Mouse (Mus musculus) limb, embryonic 10.5 days (tissue): ENCODE data around the gene Rem2. TPM values are rescaled to one million over a fixed set of nuclear protein-coding genes. Genes with fewer than 3 reads are reported as not detected.

ENCODE experiments used
- DNase-seq: peaks from one replicate; pipeline ENCODE4 v3.0.0-alpha.2; 2017; ENCODE audit warnings: low spot score
- H3K27ac ChIP-seq: fragments of 300-500 bp; sonication (generic); 2 replicates; pipeline ENCODE4 v1.5.1; 2016; ENCODE audit warnings: mild to moderate bottlenecking
- H3K27me3 ChIP-seq: fragments of 300-500 bp; sonication (generic); 2 replicates; pipeline ENCODE4 v1.6.1; 2016; ENCODE audit warnings: low read depth, mild to moderate bottlenecking; ENCODE audit not compliant: poor library complexity, severe bottlenecking
- H3K36me3 ChIP-seq: fragments of 300-500 bp; sonication (generic); 2 replicates; pipeline ENCODE4 v1.6.1; 2016; ENCODE audit warnings: mild to moderate bottlenecking, moderate library complexity
- H3K4me1 ChIP-seq: fragments of 300-500 bp; sonication (generic); 2 replicates; pipeline ENCODE4 v1.6.1; 2016
- H3K4me3 ChIP-seq: fragments of 300-500 bp; sonication (generic); 2 replicates; pipeline ENCODE4 v1.5.1; 2016; ENCODE audit warnings: mild to moderate bottlenecking, moderate library complexity
- H3K9me3 ChIP-seq: fragments of 300-500 bp; sonication (generic); replicated peaks from 2 replicates; pipeline ENCODE4 v1.6.1; 2016; ENCODE audit warnings: mild to moderate bottlenecking
- WGBS: fragments of 180-500 bp; shearing (Covaris S2); methylation state at CpG from one replicate; pipeline ENCODE4 v1.1.7; 2016; 5-methylcytosine and 5-hydroxymethylcytosine counted together
- polyA plus RNA-seq: library from polyadenylated mRNA; unstranded; fragments of >200 nt; fragmentation: Nextera tagmentation; extraction: Ambion mirVana; gene quantifications from 2 replicates; pipeline ENCODE4 v1.2.1, GENCODE M21; 2016

The Rem2 gene
- polyA plus RNA-seq, 1 experiment from 2014 or later, result 5.3 TPM

GRCm38 (mm10) chr14:54485899-54486298 lies 10.0 kb downstream of the Rem2 start:
- 94% methylated on average over 7 of the region's 7 CpGs for WGBS
- Histone ChIP-seq H3K36me3 (no peaks in the 10 kb centered on the region), H3K4me3 (no peak overlapping the region), H3K4me1 (no peaks in the 10 kb centered on the region), H3K9me3 (no peaks in the 10 kb centered on the region), H3K27ac (no peak overlapping the region), H3K27me3 (peaks cover 4% of the 10 kb centered on the region; the same call in 1 of the 2 replicates)
- no peak for DNase-seq

GRCm38 (mm10) chr14:54487732-54488131 lies 11.8 kb downstream of the Rem2 start:
- no peak overlapping the region for H3K4me3 ChIP-seq
- no peak for DNase-seq
- H3K27ac ChIP-seq, result no peak overlapping the region
- H3K27me3 ChIP-seq, result no peaks in the 10 kb centered on the region
- WGBS, result 76% methylated on average over 2 of the region's 2 CpGs
- no peaks in the 10 kb centered on the region for H3K9me3 ChIP-seq
- no peaks in the 10 kb centered on the region for H3K36me3 ChIP-seq
- H3K4me1 ChIP-seq, result no peaks in the 10 kb centered on the region

DNA sequence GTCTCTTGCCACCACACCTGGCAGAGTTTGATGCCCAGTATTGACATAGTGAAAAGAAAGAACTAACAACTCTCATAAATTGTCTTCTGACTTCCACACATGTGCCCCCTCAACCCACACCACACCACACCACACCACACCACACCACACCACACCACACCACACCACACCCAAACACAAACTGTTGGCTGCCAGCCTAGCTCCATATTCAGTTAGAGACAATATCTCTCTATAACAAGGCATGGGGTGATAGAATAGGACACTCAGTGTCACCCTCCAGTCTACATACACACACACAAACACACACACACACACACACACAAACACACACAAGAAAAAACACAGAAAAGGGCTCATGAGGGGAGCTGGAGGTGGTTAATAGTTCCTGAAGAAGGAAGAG lies 12.4 kb downstream of the Rem2 start:
- H3K27ac ChIP-seq, result no peak overlapping the region
- H3K36me3 ChIP-seq, result no peaks in the 10 kb centered on the region
- DNase-seq, result no peak
- no peaks in the 10 kb centered on the region for H3K9me3 ChIP-seq
- no peak overlapping the region for H3K4me3 ChIP-seq
- no peaks in the 10 kb centered on the region for H3K27me3 ChIP-seq
- no peaks in the 10 kb centered on the region for H3K4me1 ChIP-seq

DNA sequence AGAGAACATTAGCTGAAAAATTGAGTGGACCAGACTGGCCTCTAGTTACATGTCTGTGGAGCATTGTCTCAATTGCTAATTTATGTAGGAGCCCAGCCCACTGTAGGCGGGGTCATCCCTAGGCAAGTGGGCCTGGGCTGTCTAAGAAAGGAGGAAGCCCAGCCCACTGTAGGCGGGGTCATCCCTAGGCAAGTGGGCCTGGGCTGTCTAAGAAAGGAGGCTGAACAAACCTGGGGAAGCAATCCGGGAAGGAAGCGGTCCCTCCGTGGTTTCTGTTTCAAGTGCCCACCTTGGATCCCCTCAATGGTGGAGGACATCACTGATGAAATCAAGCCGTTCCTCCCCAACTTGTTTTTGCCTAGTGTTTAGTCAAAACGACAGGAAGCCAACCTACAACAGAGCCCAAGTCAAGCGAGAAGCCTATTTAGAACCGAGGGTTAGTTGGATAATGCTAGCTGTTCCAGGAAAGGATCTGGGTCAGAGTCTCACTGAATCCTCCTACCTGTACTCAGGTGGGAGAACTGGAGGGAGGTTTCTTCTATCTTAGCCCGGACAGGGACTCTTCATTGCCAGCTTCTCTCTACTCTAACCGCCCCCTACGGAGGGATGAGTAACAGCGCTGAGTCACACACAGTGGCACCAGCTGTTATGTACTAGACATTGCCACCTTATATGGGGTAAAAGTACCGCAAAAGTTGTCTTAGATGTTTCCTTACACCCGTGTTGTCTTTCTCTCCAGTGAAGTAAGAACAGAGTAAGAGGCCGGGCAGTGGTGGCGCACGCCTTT lies 16.6 kb downstream of the Rem2 start:
- WGBS, result 65% methylated on average over 18 of the region's 18 CpGs
- Histone ChIP-seq H3K27ac (no peak overlapping the region), H3K27me3 (no peaks in the 10 kb centered on the region), H3K4me1 (no peaks in the 10 kb centered on the region), H3K36me3 (no peaks in the 10 kb centered on the region), H3K4me3 (no peak overlapping the region), H3K9me3 (no peaks in the 10 kb centered on the region)
- peak; percentile 28 for DNase-seq

DNA sequence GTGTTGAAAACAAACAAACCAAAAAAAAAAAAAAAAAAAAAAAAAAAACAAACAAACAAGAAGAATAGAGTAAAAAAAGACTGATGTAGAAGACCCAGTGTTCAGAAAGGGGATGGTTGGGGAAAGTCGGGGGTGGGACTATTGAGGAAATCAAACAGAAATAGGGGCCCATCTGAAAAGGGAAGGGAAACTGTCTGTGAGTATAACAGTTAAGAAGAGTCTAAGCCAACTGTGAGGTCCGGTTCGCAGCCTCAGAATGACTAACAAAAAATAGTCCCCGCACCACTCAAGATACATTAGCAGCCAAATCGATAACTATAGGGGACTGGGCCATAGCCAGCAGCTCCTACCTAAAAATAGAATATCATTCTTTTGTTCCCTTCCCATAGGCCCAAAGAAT lies 17.3 kb downstream of the Rem2 start:
- Histone ChIP-seq H3K4me3 (no peak overlapping the region), H3K27ac (no peak overlapping the region), H3K9me3 (no peaks in the 10 kb centered on the region), H3K27me3 (no peaks in the 10 kb centered on the region), H3K36me3 (no peaks in the 10 kb centered on the region), H3K4me1 (no peaks in the 10 kb centered on the region)
- DNase-seq, result no peak
- WGBS, result 95% methylated on average over 5 of the region's 5 CpGs

GRCm38 (mm10) chr14:54494234-54494633 lies 18.3 kb downstream of the Rem2 start:
- Histone ChIP-seq H3K36me3 (no peaks in the 10 kb centered on the region), H3K4me3 (no peak overlapping the region), H3K4me1 (no peaks in the 10 kb centered on the region), H3K9me3 (no peaks in the 10 kb centered on the region), H3K27ac (no peak overlapping the region), H3K27me3 (no peaks in the 10 kb centered on the region)
- DNase-seq, result peak; percentile 76
- WGBS, result 0% methylated on average over 3 of the region's 3 CpGs

DNA sequence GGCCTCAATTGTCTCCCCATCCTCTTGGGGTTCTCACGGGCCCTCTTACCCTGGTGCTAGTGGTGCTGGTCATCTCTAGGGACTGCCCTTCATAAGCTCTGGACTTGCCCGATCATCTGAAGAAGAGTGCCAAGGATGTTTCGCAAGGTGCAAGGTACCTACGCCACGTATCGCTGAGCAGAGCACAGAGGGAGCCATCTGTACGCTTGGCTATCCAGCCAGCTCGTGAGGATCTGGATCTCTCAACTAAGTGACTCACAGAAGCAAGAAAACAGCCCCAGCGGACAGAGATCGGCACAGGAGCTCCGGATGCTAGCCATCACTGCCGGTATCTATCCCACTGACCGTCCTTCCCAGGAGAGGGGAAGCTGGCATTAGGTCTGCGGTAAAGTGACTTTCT lies 20.8 kb downstream of the Rem2 start:
- no peaks in the 10 kb centered on the region for H3K36me3 ChIP-seq
- no peak overlapping the region for H3K4me3 ChIP-seq
- no peaks in the 10 kb centered on the region for H3K4me1 ChIP-seq
- DNase-seq, result no peak
- H3K27me3 ChIP-seq, result no peaks in the 10 kb centered on the region
- H3K9me3 ChIP-seq, result no peaks in the 10 kb centered on the region
- WGBS, result 85% methylated on average over 14 of the region's 14 CpGs
- no peak overlapping the region for H3K27ac ChIP-seq

DNA sequence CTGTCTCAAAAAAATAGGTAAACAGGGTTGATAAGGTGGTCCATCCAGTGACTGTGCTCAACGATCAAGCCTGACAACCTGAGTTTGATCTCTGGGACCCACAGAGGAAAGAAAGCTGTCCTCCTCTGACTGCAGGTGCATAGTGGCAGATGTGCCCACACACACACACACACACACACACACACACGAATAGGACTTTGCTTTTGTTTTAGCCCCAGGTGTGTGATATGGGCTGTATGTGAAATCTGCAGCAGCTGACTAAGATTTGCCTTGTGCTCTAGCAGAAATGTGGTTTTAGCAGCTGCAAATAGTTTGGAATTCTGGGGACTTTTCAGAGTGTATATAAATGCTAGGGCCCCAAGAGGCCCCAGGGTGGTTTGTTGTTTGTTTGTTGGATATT lies 23.4 kb downstream of the Rem2 start:
- DNase-seq, result no peak
- no peak overlapping the region for H3K4me3 ChIP-seq
- H3K27me3 ChIP-seq, result no peaks in the 10 kb centered on the region
- no peaks in the 10 kb centered on the region for H3K36me3 ChIP-seq
- H3K4me1 ChIP-seq, result no peaks in the 10 kb centered on the region
- H3K9me3 ChIP-seq, result no peaks in the 10 kb centered on the region
- H3K27ac ChIP-seq, result no peak overlapping the region
- WGBS, result 92% methylated on average over 2 of the region's 2 CpGs

DNA sequence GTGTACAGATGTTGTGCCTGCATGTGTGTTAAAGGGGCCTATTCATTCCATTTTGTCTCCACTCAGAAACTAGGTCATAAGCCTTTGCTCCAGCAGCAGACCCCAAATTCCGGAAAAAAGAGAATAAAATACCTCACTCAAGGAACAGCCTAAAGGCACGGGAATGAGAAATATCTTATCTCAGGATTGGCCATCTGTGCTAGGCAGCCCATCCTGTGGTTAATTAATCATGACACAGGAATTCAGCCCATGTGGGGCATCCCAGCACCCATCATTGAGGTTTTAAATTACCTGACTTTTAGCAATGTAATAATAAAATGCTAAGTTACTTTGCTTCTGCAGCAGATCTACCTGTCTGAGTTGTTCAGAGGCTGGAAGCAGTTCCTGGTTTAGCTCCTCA lies 25.5 kb downstream of the Rem2 start:
- Histone ChIP-seq H3K27me3 (no peaks in the 10 kb centered on the region), H3K4me1 (no peaks in the 10 kb centered on the region), H3K4me3 (no peak overlapping the region), H3K27ac (no peak overlapping the region), H3K9me3 (no peaks in the 10 kb centered on the region), H3K36me3 (peaks cover 8% of the 10 kb centered on the region)
- DNase-seq, result no peak
- WGBS, result 73% methylated on average over 2 of the region's 2 CpGs

DNA sequence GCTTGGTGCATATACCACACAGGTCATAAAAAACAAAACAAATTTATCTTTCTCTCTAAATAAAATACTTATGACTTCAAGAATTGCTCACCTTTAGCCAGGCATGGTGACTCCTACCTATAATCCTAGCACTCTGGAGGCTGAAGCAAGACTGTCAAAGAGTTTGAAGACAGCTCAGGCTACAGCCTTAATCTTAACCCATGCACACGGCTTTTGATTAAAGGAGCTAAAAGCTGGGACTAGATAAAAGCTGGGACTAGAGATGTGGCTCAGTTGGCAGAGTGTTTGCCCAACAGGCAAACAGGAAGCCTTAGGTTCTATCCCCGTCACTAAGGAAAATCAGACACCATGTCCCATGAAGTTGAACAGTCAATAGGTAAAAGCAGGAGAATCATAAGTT lies 27.2 kb downstream of the Rem2 start:
- Histone ChIP-seq H3K27ac (no peak overlapping the region), H3K27me3 (no peaks in the 10 kb centered on the region), H3K9me3 (no peaks in the 10 kb centered on the region), H3K4me1 (no peaks in the 10 kb centered on the region), H3K4me3 (no peak overlapping the region), H3K36me3 (peaks cover 25% of the 10 kb centered on the region)
- 85% methylated on average over 2 of the region's 2 CpGs for WGBS
- no peak for DNase-seq

GRCm38 (mm10) chr14:54509774-54510173 lies 33.9 kb downstream of the Rem2 start:
- no peak for DNase-seq
- Histone ChIP-seq H3K27me3 (no peaks in the 10 kb centered on the region), H3K36me3 (peaks cover 92% of the 10 kb centered on the region), H3K4me3 (no peak overlapping the region), H3K4me1 (no peaks in the 10 kb centered on the region), H3K27ac (no peak overlapping the region), H3K9me3 (0 out of 2 replicates have a peak, but pooled peaks cover 2% of the 10 kb centered on the region)
- WGBS, result 94% methylated on average over 9 of the region's 9 CpGs

- 0 out of 2 replicates have a peak, but pooled peaks cover 2% of the 10 kb centered on the region for H3K9me3 ChIP-seq
- H3K27ac ChIP-seq, result peak overlapping the region; percentile 91
- H3K4me3 ChIP-seq, result peak overlapping the region; percentile 81
- no peaks in the 10 kb centered on the region for H3K27me3 ChIP-seq
- peaks cover 43% of the 10 kb centered on the region for H3K36me3 ChIP-seq
- 6% methylated on average over 17 of the region's 17 CpGs for WGBS
- DNase-seq, result peak; percentile 31
- H3K4me1 ChIP-seq, result peaks cover 21% of the 10 kb centered on the region
Measured at GRCm38 (mm10) chr14:54516710-54517310, 40.9 kb downstream of the Rem2 start.

DNA sequence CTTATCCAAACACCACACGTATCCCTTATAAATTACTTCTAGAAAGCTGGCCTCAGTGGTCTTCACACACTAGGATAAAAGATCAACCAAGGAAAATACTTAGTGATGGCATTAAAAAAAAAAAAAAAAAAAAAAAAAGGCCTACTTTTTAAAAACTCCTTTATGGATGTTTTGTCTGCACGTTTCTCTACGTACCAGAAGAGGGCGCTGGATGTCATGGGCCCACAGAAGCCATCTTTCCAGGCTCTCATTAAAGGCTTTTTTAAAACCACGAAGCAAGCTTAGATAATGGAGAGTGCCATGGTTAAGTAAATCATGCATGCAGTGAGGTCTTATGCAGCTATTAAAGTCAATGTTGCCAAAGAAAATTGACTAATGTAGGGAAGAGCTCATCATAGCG lies 47.7 kb downstream of the Rem2 start:
- WGBS, result 37% methylated on average over 6 of the region's 6 CpGs
- Histone ChIP-seq H3K4me1 (peaks cover 17% of the 10 kb centered on the region), H3K9me3 (no peaks in the 10 kb centered on the region), H3K36me3 (no peaks in the 10 kb centered on the region), H3K27me3 (no peaks in the 10 kb centered on the region), H3K4me3 (no peak overlapping the region), H3K27ac (no peak overlapping the region)
- DNase-seq, result no peak
